Mouse (Mus musculus) skeletal muscle tissue, adult 2 months (tissue): ENCODE measurements at regions not wholly inside any gene's neighbourhood (a gene's known extent, or its start where the extent isn't known, plus 50 kb on each side); places are given as distances from the start of the nearest gene placed in this dataset.
A peak's percentile ranks its signal among the peaks of the same experiment; 100 is the strongest.

ENCODE experiments used
- DNase-seq: peaks from one replicate; pipeline ENCODE4 v3.0.0-alpha.2; 2012; ENCODE audit warnings: low read depth, low spot score

GRCm38 (mm10) chr1:89288921-89289320 lies 165.7 kb upstream of the Agap1 start:
- DNase-seq = no peak

- DNase-seq = no peak
These were observed 157.9 kb upstream of the Agap1 start for GRCm38 (mm10) chr1:89296691-89297090.

GRCm38 (mm10) chr1:89297766-89298165 lies 156.8 kb upstream of the Agap1 start:
- no peak for DNase-seq

GRCm38 (mm10) chr1:89301151-89301550 lies 153.5 kb upstream of the Agap1 start:
- no peak for DNase-seq

- DNase-seq = no peak
These were observed 152.1 kb upstream of the Agap1 start for GRCm38 (mm10) chr1:89302368-89302951.

GRCm38 (mm10) chr1:89305171-89305570 lies 149.4 kb upstream of the Agap1 start:
- no peak for DNase-seq

- DNase-seq = no peak
These were observed 145.8 kb upstream of the Agap1 start for GRCm38 (mm10) chr1:89308788-89309187.

GRCm38 (mm10) chr1:89313064-89313463 lies 141.5 kb upstream of the Agap1 start:
- no peak for DNase-seq

- DNase-seq = no peak
These were observed 136.7 kb upstream of the Agap1 start for GRCm38 (mm10) chr1:89317897-89318296.

GRCm38 (mm10) chr1:89318663-89319062 lies 135.9 kb upstream of the Agap1 start:
- no peak for DNase-seq

GRCm38 (mm10) chr1:89322621-89323020 lies 132.0 kb upstream of the Agap1 start:
- DNase-seq = no peak

- peak; percentile 21 for DNase-seq
These were observed 131.5 kb upstream of the Agap1 start for GRCm38 (mm10) chr1:89323091-89323490.

- DNase-seq = no peak
These were observed 123.3 kb upstream of the Agap1 start for GRCm38 (mm10) chr1:89331352-89331751.

GRCm38 (mm10) chr1:89332676-89333075 lies 121.9 kb upstream of the Agap1 start:
- no peak for DNase-seq

GRCm38 (mm10) chr1:89337861-89338260 lies 116.7 kb upstream of the Agap1 start:
- DNase-seq = no peak

- no peak for DNase-seq
These were observed 111.8 kb upstream of the Agap1 start for GRCm38 (mm10) chr1:89342794-89343193.

GRCm38 (mm10) chr1:89344546-89344945 lies 110.1 kb upstream of the Agap1 start:
- DNase-seq = no peak

- no peak for DNase-seq
These were observed 107.3 kb upstream of the Agap1 start for GRCm38 (mm10) chr1:89347341-89347740.

GRCm38 (mm10) chr1:89352936-89353335 lies 101.7 kb upstream of the Agap1 start:
- no peak for DNase-seq

GRCm38 (mm10) chr1:89359257-89359656 lies 95.3 kb upstream of the Agap1 start:
- DNase-seq = no peak

GRCm38 (mm10) chr1:89364547-89365305 lies 89.9 kb upstream of the Agap1 start:
- no peak for DNase-seq

GRCm38 (mm10) chr1:89366891-89367290 lies 87.7 kb upstream of the Agap1 start:
- no peak for DNase-seq

- no peak for DNase-seq
These were observed 80.8 kb upstream of the Agap1 start for GRCm38 (mm10) chr1:89373806-89374205.
